Mouse (Mus musculus) adrenal gland, postnatal 10 days (tissue): ENCODE data around the gene Rnf121. TPM values are rescaled to one million over a fixed set of nuclear protein-coding genes. Genes with fewer than 3 reads are reported as not detected.
A peak's percentile ranks its signal among the peaks of the same experiment; 100 is the strongest.
"Not testable (repeated sequence)": the region's sequence is repeated elsewhere in the genome, so short reads cannot be mapped to it uniquely, and the experiment has no call there.

Source experiments
- DNase-seq: peaks from one replicate; pipeline ENCODE4 v3.0.0; 2021; ENCODE audit warnings: mixed read lengths
- total RNA-seq, 2 experiments: library from RNA; stranded (reverse); gene quantifications; 2 replicates each; pipeline ENCODE4 v1.2.3; 2021

Rnf121 gene
- total RNA-seq, 2 experiments from 2014 or later = 25.6 to 28.3 TPM

GRCm38 (mm10) chr7:102066363-102066762 is 1.1 kb upstream of the Rnf121 start:
- DNase-seq = no peak

- DNase-seq = no peak
These were observed 619 bp downstream of the Rnf121 start for GRCm38 (mm10) chr7:102064655-102065045.

GRCm38 (mm10) chr7:102063891-102064290 is 1.4 kb downstream of the Rnf121 start:
- DNase-seq = no peak

DNA sequence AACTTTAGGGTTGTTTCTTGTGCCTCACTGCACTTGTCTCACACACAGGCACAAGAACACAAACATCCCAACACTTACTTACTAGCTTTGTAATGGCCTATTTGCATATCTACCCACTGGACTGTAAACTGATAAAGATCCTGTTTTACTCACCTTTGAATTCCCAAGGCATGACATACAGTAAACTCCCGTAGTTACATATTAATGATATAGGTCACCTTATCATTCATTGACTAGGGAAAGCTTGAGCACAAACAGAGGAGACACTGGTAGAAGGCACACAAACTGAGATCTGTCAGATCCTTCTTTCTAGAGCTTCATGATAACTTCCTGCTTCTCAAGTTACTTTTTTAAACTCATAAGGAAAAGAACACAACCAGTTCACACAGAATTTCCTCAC is 3.1 kb downstream of the Rnf121 start:
- DNase-seq = no peak

DNA sequence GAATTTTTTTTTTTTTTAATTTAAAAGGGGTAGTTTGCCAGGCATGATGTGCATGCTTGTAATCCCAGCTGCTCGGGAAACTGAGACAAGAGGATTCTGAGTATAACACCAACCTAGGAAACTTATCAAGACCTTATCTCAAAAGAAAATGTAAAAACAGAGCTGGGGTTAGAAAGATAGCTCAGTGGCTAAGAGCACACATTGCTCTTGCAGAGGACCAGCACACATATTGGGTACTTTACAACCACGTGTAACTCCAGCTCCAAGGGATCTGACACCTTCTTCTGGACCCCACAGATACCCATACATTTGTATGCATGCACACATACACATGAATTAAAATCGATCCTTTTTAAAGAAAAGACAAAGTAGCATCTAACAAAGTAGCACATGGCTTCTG is 3.9 kb downstream of the Rnf121 start:
- DNase-seq = no peak

- not testable (repeated sequence) for DNase-seq
These were observed 16.7 kb downstream of the Rnf121 start for GRCm38 (mm10) chr7:102048524-102048923.

DNA sequence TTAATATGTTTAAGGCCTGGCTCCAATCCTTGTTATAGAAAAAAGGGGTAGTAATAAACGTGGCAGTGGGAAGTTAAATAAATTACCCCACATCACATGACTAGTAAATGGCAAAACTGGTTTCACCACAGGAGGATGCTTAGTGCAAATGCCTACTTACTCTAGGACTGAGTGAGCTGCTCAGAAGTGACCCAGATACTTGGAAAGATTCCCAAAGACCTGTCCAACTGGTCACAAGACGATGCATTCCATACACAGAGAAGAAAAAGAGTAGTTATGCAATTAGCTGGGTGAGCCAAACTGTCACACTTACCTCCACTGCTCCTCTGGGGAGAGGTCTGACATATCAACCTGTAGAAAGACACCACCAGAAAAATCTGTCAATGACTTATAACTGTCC is 23.0 kb downstream of the Rnf121 start:
- no peak for DNase-seq

DNA sequence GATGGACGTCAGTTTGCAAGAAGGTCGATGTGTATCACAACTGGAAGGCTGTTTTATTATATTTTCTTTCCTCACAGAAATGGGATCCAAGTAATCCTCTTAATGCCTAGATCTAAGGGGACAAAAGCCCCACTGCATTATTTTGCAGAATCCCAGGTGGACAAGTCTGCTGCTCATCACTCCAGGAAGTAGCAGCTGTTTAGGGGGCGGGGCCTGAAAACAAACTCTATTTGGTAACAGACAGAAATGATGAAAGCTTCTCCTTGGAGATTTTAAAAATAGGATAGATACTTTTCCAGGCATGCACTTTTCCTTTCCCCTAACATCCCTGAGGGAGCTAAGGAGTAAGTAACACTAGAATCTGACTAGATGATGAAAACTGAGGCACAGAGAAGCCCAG is 28.0 kb downstream of the Rnf121 start:
- DNase-seq = no peak

- DNase-seq = no peak
These were observed 29.7 kb downstream of the Rnf121 start for GRCm38 (mm10) chr7:102035534-102035933.

DNA sequence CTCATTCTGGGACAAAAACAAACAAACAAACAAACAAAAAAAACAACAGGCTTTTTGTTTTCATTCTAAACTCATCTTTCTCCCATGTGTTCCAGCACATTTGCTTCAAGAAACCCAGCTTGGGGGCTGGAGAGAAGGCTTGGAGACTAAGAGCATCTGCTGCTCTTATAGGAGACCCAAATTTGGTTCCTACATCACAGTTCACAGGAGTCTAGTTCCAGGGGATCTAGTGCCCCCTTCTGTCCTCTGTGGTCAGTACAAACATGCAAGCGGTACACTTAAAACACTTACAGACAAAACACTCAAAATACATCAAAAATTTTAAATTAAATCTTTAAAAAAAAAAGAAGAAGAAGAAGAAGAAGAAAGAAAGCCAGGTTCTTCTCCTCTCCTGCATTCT is 30.4 kb downstream of the Rnf121 start:
- DNase-seq = no peak

GRCm38 (mm10) chr7:102025187-102026119 is 39.8 kb downstream of the Rnf121 start:
- no peak for DNase-seq

- DNase-seq = no peak
These were observed 41.4 kb downstream of the Rnf121 start for GRCm38 (mm10) chr7:102023821-102024220.

GRCm38 (mm10) chr7:102020934-102021333 is 44.3 kb downstream of the Rnf121 start:
- DNase-seq = not testable (repeated sequence)

GRCm38 (mm10) chr7:102019362-102019761 is 45.9 kb downstream of the Rnf121 start:
- DNase-seq = no peak

DNA sequence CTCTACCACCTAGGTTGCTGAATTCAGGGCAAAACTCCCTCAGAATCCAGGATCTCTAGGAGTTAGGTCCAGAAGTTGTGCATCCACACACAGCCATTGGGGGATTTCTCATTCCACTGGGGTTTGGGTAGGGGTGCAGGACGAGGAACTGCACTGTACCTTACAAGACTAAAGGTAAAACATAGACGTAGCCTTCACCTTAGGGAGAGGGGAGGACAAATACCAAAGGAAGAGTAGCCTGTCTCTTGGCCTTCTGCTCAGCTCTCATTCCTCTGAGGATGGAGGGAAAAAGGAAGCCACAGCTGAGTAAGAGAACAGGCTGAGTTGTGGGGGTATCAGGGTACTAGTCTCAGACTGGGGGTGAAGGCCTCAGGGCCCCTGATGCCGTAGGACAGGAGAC is 46.7 kb downstream of the Rnf121 start, which contains the start of gene Il18bp:
Il18bp (minus strand) TSS at position 101 of the 400 bp plus-strand sequence.
- DNase-seq = no peak

- peak; percentile 53 for DNase-seq
These were observed 47.2 kb downstream of the Rnf121 start for GRCm38 (mm10) chr7:102018034-102018433.

GRCm38 (mm10) chr7:102017452-102017851 is 47.8 kb downstream of the Rnf121 start:
- no peak for DNase-seq

DNA sequence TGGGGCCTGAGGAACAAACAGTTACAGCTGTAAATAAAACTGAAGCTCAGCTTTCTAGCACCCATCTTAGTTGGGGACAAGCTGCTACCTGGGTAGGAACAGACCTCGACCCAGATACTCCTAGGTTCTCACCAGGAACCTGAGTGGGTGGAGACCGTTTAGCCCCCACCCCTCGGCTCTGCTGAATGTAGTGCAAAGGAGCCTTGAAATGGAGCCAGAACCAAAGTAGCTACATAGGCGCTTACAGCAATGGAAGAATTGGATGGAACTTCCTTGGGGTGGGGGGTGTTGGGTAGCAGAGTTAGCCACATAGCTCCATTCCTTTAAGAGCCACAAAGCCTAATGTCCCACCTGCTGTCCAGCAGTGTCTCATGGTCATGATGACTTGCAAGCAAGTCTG is 48.3 kb downstream of the Rnf121 start:
- DNase-seq = no peak

DNA sequence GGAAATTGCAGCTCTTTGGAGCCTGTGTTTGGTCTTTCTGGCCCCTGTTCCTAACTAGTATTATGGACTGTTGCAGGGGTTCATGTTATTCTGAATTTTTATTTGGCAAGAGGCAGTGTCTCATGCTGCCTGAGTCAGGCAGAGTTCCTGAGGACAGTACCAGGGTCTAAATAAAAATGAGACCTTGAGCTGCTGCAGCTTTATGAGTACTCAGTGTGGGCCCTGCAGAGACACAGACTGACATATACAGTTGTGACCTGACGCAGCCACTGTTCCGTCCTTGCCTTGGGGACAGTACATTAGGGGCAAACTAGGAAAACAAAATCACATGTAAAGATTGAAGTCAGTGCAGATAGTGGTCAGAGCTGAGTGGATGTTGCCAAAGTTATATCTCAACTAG is 50.3 kb downstream of the Rnf121 start:
- DNase-seq = no peak

DNA sequence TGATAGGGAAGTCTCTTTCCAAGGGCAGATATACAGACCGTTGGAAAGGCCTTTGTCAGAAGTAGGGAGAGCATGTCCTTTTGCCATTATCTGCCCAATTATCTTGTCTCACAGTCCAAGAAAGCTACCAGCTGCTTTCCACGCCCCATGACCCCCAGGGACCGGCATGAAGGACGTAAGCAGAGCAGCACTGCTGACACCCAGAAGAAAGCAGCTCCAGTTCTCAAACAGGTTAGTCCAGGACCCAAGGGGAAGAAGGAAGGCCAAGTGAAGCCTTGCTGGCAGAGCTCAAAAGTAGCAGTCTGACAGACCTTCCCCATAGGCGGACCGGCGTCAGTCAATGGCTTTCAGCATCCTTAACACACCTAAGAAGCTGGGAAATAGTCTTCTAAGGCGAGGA is 51.9 kb downstream of the Rnf121 start:
- DNase-seq = no peak

DNA sequence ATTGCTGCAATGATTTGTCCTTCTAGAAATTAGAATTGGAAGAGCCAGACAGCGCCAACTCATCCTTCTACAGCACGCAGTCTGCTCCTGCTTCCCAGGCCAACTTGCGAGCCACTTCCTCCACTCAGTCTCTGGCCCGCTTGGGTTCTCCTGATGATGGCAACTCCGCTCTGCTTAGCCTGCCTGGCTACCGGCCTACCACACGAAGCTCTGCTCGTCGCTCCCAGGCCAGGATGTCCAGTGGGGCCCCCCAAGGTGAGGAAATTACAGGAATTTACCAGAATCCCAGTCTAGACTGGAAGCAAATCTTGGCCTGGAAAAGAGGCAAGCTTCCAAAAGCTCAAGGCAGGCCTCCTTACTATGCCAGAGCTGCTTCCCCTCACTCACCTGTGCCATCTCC is 53.4 kb downstream of the Rnf121 start:
- no peak for DNase-seq

- DNase-seq = no peak
These were observed 58.7 kb downstream of the Rnf121 start for GRCm38 (mm10) chr7:102006520-102006919.

DNA sequence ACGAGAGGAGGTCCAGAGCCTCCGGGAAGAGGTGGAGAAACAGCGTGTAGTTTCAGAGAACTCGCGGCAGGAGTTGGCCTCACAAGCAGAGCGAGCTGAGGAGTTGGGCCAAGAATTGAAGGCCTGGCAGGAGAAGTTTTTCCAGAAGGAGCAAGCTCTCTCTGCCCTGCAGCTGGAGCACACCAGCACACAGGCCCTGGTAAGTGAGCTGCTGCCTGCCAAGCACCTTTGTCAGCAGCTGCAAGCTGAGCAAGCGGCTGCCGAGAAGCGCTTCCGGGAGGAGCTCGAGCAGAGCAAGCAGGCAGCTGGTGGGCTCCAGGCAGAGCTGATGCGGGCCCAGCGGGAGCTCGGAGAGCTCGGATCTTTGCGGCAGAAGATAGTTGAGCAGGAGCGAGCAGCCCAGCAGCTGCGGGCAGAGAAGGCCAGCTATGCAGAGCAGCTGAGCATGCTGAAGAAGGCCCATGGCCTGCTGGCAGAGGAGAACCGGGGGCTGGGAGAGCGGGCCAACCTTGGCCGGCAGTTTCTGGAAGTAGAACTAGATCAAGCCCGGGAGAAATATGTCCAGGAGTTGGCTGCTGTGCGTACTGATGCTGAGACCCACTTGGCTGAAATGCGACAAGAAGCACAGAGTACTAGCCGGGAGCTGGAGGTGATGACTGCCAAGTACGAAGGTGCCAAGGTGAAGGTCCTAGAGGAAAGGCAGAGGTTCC is 64.2 kb downstream of the Rnf121 start:
- peak; percentile 53 for DNase-seq
